Mouse (Mus musculus): Measurements from ENCODE around the gene Flt3. TPM values are rescaled to one million over a fixed set of nuclear protein-coding genes. Genes with fewer than 3 reads are reported as not detected.

Gene Flt3
- total and polyA plus RNA-seq, 3 experiments: 0.09 to 0.16 (median 0.13) TPM

DNA sequence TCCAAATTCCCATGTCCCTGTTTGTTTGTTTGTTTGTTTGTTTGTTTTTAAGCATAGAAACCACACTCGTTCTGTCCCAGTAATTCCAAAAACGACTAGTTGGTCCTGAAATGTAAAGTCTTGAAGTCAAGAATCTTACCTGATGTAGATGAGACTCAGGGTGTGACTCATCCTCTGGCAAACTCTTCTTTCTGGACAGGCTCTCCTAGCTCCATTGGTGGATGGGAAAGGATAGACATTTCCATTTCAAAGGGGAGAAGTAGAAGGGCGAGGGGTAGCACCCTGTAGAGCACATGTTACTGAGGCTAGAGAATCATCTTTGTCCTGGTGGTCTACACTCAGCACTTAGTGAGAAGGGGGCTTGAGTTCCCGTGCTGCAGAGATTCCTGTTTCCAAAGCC is 42.5 kb upstream of the Flt3 start:
- H3K36me3 ChIP-seq (ENCODE audit: control insufficient read depth, insufficient read depth, low read length): peaks cover 24% of the 10 kb centered on the region
- H3K4me3 ChIP-seq: no peak overlapping the region
- TF ChIP-seq EP300 (IDR thresholded peaks at IDR 0.05; ENCODE audit: insufficient read depth, low read depth, low read length) (no peak), POLR2A (IDR thresholded peaks at IDR 0.05; ENCODE audit: insufficient read depth, low read depth, low read length) (no peak), CTCF (IDR thresholded peaks at IDR 0.05) (no peak)
- intact Hi-C loops (cut with DNase I): no loop called here
- peaks cover 18% of the 10 kb centered on the region for H3K79me2 ChIP-seq (replicated peaks; ENCODE audit: control insufficient read depth, insufficient read depth, low read length)
- H3K9ac ChIP-seq (ENCODE audit: low read depth, low read length): no peak overlapping the region
- no peak for DNase-seq
- 76% methylated on average over 4 of the region's 4 CpGs for WGBS
- no peak overlapping the region for H3K27ac ChIP-seq
- peaks cover 17% of the 10 kb centered on the region for H3K4me1 ChIP-seq (ENCODE audit: control insufficient read depth, insufficient read depth, low read length)
- no peaks in the 10 kb centered on the region for H3K27me3 ChIP-seq (ENCODE audit: control insufficient read depth, insufficient read depth, low read length)

DNA sequence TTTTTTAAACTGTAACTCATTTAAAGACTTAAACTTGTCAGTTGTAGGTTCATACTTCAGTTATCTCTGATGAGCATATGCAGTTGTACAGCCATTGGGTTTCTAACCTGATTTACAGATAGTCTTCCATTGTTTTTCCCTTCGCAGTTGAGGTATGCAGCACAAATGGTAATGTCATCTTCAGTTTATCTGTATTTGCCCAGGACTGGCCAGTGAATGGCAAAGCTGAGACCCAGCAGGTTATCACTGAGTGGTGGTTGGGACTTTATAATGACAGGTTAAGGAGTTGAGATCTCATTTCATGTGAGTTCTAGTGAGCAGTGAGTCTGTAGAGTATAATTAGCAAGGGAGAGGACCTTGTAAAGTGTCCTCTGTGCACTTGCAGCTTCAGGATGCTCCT is 41.7 kb upstream of the Flt3 start:
- no peak for DNase-seq
- intact Hi-C loops (cut with DNase I): no loop called here
- Histone ChIP-seq H3K79me2 (replicated peaks; ENCODE audit: control insufficient read depth, insufficient read depth, low read length) (peaks cover 16% of the 10 kb centered on the region), H3K36me3 (ENCODE audit: control insufficient read depth, insufficient read depth, low read length) (peaks cover 24% of the 10 kb centered on the region), H3K27me3 (ENCODE audit: control insufficient read depth, insufficient read depth, low read length) (no peaks in the 10 kb centered on the region), H3K9ac (ENCODE audit: low read depth, low read length) (no peak overlapping the region), H3K4me3 (no peak overlapping the region), H3K27ac (no peak overlapping the region), H3K4me1 (ENCODE audit: control insufficient read depth, insufficient read depth, low read length) (peaks cover 20% of the 10 kb centered on the region)
- 32% methylated on average over 1 of the region's 1 CpGs for WGBS
- TF ChIP-seq POLR2A (IDR thresholded peaks at IDR 0.05; ENCODE audit: insufficient read depth, low read depth, low read length): no peak
- TF ChIP-seq CTCF (IDR thresholded peaks at IDR 0.05): no peak

DNA sequence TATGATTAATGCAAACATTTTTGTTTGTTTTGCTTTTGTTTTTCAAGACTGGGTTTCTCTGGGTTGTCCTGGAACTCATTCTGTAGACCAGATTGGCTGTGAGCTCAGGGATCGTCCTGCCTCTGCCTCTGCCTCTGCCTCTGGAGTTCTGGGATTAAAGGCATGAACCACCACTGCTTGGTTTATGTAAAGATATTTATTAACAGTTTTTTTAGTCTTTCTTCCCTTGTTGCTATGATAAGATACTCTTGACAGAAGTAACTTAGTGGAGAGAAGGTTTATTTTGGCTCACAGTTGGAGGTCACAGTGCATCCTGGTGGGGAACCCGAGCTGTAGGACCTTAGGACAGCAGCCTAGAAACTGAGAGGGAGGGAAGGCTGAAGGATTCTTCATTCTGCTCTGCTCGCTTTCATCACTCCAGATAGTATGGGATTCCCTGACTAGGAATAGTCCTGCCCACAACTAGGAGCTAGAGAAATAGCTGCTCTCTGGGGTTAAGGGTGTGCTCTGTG is 40.8 kb upstream of the Flt3 start:
- intact Hi-C loops (cut with DNase I): no loop called here
- no peak overlapping the region for H3K4me3 ChIP-seq
- peaks cover 20% of the 10 kb centered on the region for H3K36me3 ChIP-seq (ENCODE audit: control insufficient read depth, insufficient read depth, low read length)
- H3K27ac ChIP-seq: no peak overlapping the region
- 67% methylated on average over 3 of the region's 3 CpGs for WGBS
- DNase-seq: no peak
- TF ChIP-seq CTCF (IDR thresholded peaks at IDR 0.05): no peak
- no peak for TF ChIP-seq POLR2A (IDR thresholded peaks at IDR 0.05; ENCODE audit: insufficient read depth, low read depth, low read length)
- TF ChIP-seq EP300 (IDR thresholded peaks at IDR 0.05; ENCODE audit: insufficient read depth, low read depth, low read length): no peak
- no peaks in the 10 kb centered on the region for H3K27me3 ChIP-seq (ENCODE audit: control insufficient read depth, insufficient read depth, low read length)
- H3K79me2 ChIP-seq (replicated peaks; ENCODE audit: control insufficient read depth, insufficient read depth, low read length): peaks cover 15% of the 10 kb centered on the region
- no peak overlapping the region for H3K9ac ChIP-seq (ENCODE audit: low read depth, low read length)
- H3K4me1 ChIP-seq (ENCODE audit: control insufficient read depth, insufficient read depth, low read length): peaks cover 22% of the 10 kb centered on the region

DNA sequence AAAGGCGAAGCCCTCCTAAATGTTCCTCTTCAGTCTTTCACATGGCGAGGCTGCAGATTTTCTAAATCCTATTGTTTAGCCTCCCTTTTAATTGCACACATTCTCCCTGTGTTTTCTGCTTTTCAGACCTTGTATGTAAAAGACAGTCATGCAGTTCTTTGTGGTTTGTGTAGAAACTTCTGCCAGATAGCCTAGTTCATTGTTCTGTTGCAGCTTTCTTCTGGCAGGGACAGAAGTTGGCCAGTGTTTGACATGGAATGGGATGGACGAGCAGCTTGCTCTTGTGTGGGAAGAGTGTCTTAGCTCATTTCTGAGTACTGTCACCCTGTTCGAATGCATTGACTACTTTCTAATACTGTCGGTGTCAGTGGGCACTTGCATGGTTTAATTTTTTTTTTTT is 36.2 kb upstream of the Flt3 start:
- peaks cover 34% of the 10 kb centered on the region for H3K4me1 ChIP-seq (ENCODE audit: control insufficient read depth, insufficient read depth, low read length)
- no peak overlapping the region for H3K9ac ChIP-seq (ENCODE audit: low read depth, low read length)
- H3K27ac ChIP-seq: no peak overlapping the region
- DNase-seq: no peak
- peaks cover 16% of the 10 kb centered on the region for H3K79me2 ChIP-seq (replicated peaks; ENCODE audit: control insufficient read depth, insufficient read depth, low read length)
- no peak for TF ChIP-seq CTCF (IDR thresholded peaks at IDR 0.05)
- TF ChIP-seq EP300 (IDR thresholded peaks at IDR 0.05; ENCODE audit: insufficient read depth, low read depth, low read length): no peak
- no peak for TF ChIP-seq POLR2A (IDR thresholded peaks at IDR 0.05; ENCODE audit: insufficient read depth, low read depth, low read length)
- H3K4me3 ChIP-seq: no peak overlapping the region
- H3K27me3 ChIP-seq (ENCODE audit: control insufficient read depth, insufficient read depth, low read length): no peaks in the 10 kb centered on the region
- intact Hi-C loops (cut with DNase I): loop anchor here (5.0 kb wide), 1 partner anchor 51 kb away; no protein-coding TSS in a partner anchor
- 53% methylated on average over 5 of the region's 5 CpGs for WGBS
- peaks cover 38% of the 10 kb centered on the region for H3K36me3 ChIP-seq (ENCODE audit: control insufficient read depth, insufficient read depth, low read length)

DNA sequence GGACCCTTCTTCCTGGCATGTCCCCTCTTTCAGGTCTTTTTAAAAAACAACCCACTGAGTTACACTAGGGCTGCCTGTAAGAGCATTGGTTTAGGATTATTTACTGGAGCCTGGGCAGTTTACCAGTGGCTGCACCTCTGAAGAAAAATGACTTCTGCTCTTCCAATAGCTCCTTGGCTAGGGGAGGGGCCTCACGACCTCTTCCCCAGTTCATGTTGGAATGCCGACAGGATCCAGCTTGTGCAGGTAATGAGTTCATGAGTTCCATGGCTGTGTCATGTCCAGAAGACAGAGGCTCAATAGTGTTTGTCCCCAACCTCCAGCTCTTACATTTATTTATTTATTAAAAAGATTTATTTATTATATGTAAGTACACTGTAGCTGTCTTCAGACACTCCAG is 35.5 kb upstream of the Flt3 start:
- Histone ChIP-seq H3K4me1 (ENCODE audit: control insufficient read depth, insufficient read depth, low read length) (peaks cover 34% of the 10 kb centered on the region), H3K9ac (ENCODE audit: low read depth, low read length) (no peak overlapping the region), H3K79me2 (replicated peaks; ENCODE audit: control insufficient read depth, insufficient read depth, low read length) (peaks cover 16% of the 10 kb centered on the region), H3K36me3 (ENCODE audit: control insufficient read depth, insufficient read depth, low read length) (peaks cover 38% of the 10 kb centered on the region), H3K27me3 (ENCODE audit: control insufficient read depth, insufficient read depth, low read length) (no peaks in the 10 kb centered on the region), H3K4me3 (no peak overlapping the region), H3K27ac (no peak overlapping the region; the same call in 1 of the 2 replicates)
- intact Hi-C loops (cut with DNase I): loop anchor here (5.0 kb wide), 1 partner anchor 52 kb away; no protein-coding TSS in a partner anchor
- DNase-seq: no peak
- 43% methylated on average over 2 of the region's 2 CpGs for WGBS
- no peak for TF ChIP-seq CTCF (IDR thresholded peaks at IDR 0.05)

DNA sequence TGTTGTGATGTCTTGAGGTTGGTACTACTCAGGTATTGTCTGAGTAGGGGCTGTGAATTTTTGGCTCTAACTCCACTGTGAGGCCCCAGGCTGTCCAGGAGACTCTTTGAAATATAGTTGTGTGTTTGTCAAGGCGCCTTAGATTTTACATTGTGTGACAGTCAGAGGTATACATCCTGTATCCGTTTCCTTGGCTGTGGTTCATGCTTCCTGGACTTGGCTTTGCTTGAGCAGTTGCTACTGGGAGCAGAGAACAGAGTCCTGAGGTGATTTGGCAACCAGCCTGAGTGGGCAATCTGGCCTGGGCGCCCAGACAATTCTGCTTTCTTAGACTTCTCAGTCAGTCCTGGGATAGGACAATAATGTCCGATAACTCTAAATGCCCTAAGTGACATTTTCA is 34.9 kb upstream of the Flt3 start:
- Histone ChIP-seq H3K4me1 (ENCODE audit: control insufficient read depth, insufficient read depth, low read length) (peaks cover 34% of the 10 kb centered on the region), H3K27me3 (ENCODE audit: control insufficient read depth, insufficient read depth, low read length) (no peaks in the 10 kb centered on the region), H3K9ac (ENCODE audit: low read depth, low read length) (no peak overlapping the region), H3K27ac (no peak overlapping the region; the same call in 1 of the 2 replicates), H3K4me3 (no peak overlapping the region), H3K36me3 (ENCODE audit: control insufficient read depth, insufficient read depth, low read length) (peaks cover 38% of the 10 kb centered on the region), H3K79me2 (replicated peaks; ENCODE audit: control insufficient read depth, insufficient read depth, low read length) (peaks cover 16% of the 10 kb centered on the region)
- intact Hi-C loops (cut with DNase I): loop anchor here (5.0 kb wide), 1 partner anchor 52 kb away; no protein-coding TSS in a partner anchor
- peak in 1 of 2 experiments; percentile 29 for DNase-seq
- 16% methylated on average over 4 of the region's 4 CpGs for WGBS
- TF ChIP-seq CTCF (IDR thresholded peaks at IDR 0.05) (no peak), EP300 (IDR thresholded peaks at IDR 0.05; ENCODE audit: insufficient read depth, low read depth, low read length) (no peak), POLR2A (IDR thresholded peaks at IDR 0.05; ENCODE audit: insufficient read depth, low read depth, low read length) (no peak)

All from heart, adult 2 months (tissue).